Mouse (Mus musculus) midbrain, embryonic 11.5 days (tissue): ENCODE measurements at regions not wholly inside any gene's neighbourhood (a gene's known extent, or its start where the extent isn't known, plus 50 kb on each side); places are given as distances from the start of the nearest gene placed in this dataset.

Experiments
- ATAC-seq: fragments of 200-750 bp; cut with Nextera tagmentation; 2 replicates; pipeline ENCODE4 v1.8.0; 2017; ENCODE audit warnings: moderate TSS enrichment, moderate library complexity; ENCODE audit not compliant: low FRiP score
- DNase-seq: peaks from one replicate; pipeline ENCODE4 v3.0.0; 2015; ENCODE audit warnings: low spot score; ENCODE audit errors: missing footprints
- H3K27ac ChIP-seq: fragments of 300-500 bp; sonication (generic); 2 replicates; pipeline ENCODE4 v1.5.1; 2014; ENCODE audit warnings: low read depth, low read length
- H3K27me3 ChIP-seq: fragments of 300-500 bp; sonication (generic); 2 replicates; pipeline ENCODE4 v1.6.1; 2014; ENCODE audit warnings: mild to moderate bottlenecking, low read length, moderate library complexity, mixed read lengths; ENCODE audit not compliant: control insufficient read depth, insufficient read depth
- H3K36me3 ChIP-seq: fragments of 300-500 bp; sonication (generic); 2 replicates; pipeline ENCODE4 v1.6.1; 2014; ENCODE audit warnings: mild to moderate bottlenecking, low read length, moderate library complexity, mixed read lengths; ENCODE audit not compliant: control insufficient read depth, insufficient read depth
- H3K4me1 ChIP-seq: fragments of 300-500 bp; sonication (generic); 2 replicates; pipeline ENCODE4 v1.6.1; 2014; ENCODE audit warnings: low read length; ENCODE audit not compliant: control insufficient read depth, insufficient read depth
- H3K4me2 ChIP-seq: fragments of 300-500 bp; sonication (generic); 2 replicates; pipeline ENCODE4 v1.6.1; 2014; ENCODE audit warnings: mild to moderate bottlenecking, moderate library complexity
- H3K4me3 ChIP-seq: fragments of 300-500 bp; sonication (generic); 2 replicates; pipeline ENCODE4 v1.5.1; 2014; ENCODE audit warnings: low read depth, low read length
- H3K9ac ChIP-seq: fragments of 300-500 bp; sonication (generic); 2 replicates; pipeline ENCODE4 v1.6.1; 2014; ENCODE audit warnings: low read length
- H3K9me3 ChIP-seq: fragments of 300-500 bp; sonication (generic); 2 replicates; pipeline ENCODE4 v1.6.1; 2016; ENCODE audit warnings: low read length; ENCODE audit not compliant: control insufficient read depth
- WGBS: fragments of 180-500 bp; shearing (Covaris S2); extraction: QIAGEN DNeasy Blood & Tissue Kit; methylation state at CpG from one replicate; pipeline ENCODE4 v1.1.7; 2014; 5-methylcytosine and 5-hydroxymethylcytosine counted together

DNA sequence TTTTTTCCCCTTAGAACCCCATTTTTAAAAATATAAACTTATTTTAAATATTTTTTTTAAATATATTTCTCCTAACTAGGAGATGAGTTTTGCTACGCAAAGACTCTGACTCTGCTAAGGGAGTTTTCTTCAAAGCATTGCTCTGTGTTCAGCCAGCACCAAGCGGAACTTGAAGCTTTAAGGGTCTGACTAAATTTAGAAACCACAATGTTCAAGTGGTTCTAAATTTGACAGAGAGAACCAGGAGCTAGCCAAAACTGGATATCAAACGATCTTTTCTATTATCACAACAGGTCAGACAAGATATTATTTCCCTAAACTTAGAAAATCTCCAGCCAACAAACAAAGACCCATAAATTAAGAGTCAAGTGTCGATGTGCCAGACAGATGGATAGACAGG lies 344.2 kb downstream of the Ptprc start:
- no peaks in the 10 kb centered on the region for H3K36me3 ChIP-seq
- H3K9me3 ChIP-seq: no peaks in the 10 kb centered on the region
- H3K4me2 ChIP-seq: no peak overlapping the region
- H3K27me3 ChIP-seq: no peaks in the 10 kb centered on the region
- no peak overlapping the region for H3K27ac ChIP-seq
- no peak overlapping the region for H3K9ac ChIP-seq
- ATAC-seq (no peak), DNase-seq (no peak)
- no peaks in the 10 kb centered on the region for H3K4me1 ChIP-seq
- 81% methylated on average over 4 of the region's 4 CpGs for WGBS
- H3K4me3 ChIP-seq: no peak overlapping the region

- no peaks in the 10 kb centered on the region for H3K4me1 ChIP-seq
- H3K36me3 ChIP-seq: no peaks in the 10 kb centered on the region
- no peaks in the 10 kb centered on the region for H3K27me3 ChIP-seq
- DNase-seq (no peak), ATAC-seq (no peak)
- no peak overlapping the region for H3K27ac ChIP-seq
- H3K9ac ChIP-seq: no peak overlapping the region
- WGBS: 92% methylated on average over 4 of the region's 4 CpGs
- no peaks in the 10 kb centered on the region for H3K9me3 ChIP-seq
- H3K4me3 ChIP-seq: no peak overlapping the region
- no peak overlapping the region for H3K4me2 ChIP-seq
Measured at GRCm38 (mm10) chr1:137827379-137827778, 348.1 kb downstream of the Ptprc start.

DNA sequence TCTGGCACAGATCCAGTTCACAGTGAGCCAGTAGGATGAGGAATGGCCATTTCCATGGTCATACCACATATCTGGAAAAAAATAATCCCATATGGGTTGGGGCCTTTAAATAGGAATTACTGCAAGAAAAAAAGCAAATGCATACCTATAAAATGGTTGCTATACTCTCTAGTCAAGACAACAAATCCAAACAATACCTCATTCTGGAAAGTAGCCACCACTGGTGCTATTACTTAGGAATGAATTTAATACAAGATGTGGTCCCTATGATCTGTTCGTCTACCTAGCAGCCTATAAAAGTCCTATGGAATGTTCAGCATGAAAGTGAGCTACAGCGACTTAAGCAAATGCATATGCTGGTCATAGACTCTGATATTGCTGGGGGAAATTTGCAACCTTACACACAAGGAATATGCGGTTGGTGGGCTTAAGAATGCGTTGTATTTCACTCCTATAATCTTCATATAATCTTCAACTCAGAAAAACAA lies 360.1 kb downstream of the Ptprc start:
- no peaks in the 10 kb centered on the region for H3K36me3 ChIP-seq
- H3K4me3 ChIP-seq: no peak overlapping the region
- H3K27me3 ChIP-seq: no peaks in the 10 kb centered on the region
- no peaks in the 10 kb centered on the region for H3K9me3 ChIP-seq
- DNase-seq (no peak), ATAC-seq (no peak)
- H3K27ac ChIP-seq: no peak overlapping the region
- no peak overlapping the region for H3K4me2 ChIP-seq
- 86% methylated on average over 4 of the region's 4 CpGs for whole genome bisulfite sequencing
- H3K4me1 ChIP-seq: no peaks in the 10 kb centered on the region
- no peak overlapping the region for H3K9ac ChIP-seq

GRCm38 (mm10) chr1:137814556-137814955 lies 361.0 kb downstream of the Ptprc start:
- H3K36me3 ChIP-seq: no peaks in the 10 kb centered on the region
- H3K4me3 ChIP-seq: no peak overlapping the region
- H3K9me3 ChIP-seq: no peaks in the 10 kb centered on the region
- no peak overlapping the region for H3K9ac ChIP-seq
- H3K4me2 ChIP-seq: no peak overlapping the region
- no peak for DNase-seq
- H3K27me3 ChIP-seq: no peaks in the 10 kb centered on the region
- no peaks in the 10 kb centered on the region for H3K4me1 ChIP-seq
- no peak for ATAC-seq
- 95% methylated on average over 2 of the region's 2 CpGs for WGBS
- H3K27ac ChIP-seq: no peak overlapping the region

GRCm38 (mm10) chr1:137813716-137814115 lies 361.8 kb downstream of the Ptprc start:
- Histone ChIP-seq H3K9ac (no peak overlapping the region), H3K27me3 (no peaks in the 10 kb centered on the region), H3K36me3 (no peaks in the 10 kb centered on the region), H3K4me2 (no peak overlapping the region), H3K27ac (no peak overlapping the region), H3K9me3 (no peaks in the 10 kb centered on the region), H3K4me3 (no peak overlapping the region), H3K4me1 (no peaks in the 10 kb centered on the region)
- DNase-seq (no peak), ATAC-seq (no peak)
- WGBS: 70% methylated on average over 1 of the region's 1 CpGs

DNA sequence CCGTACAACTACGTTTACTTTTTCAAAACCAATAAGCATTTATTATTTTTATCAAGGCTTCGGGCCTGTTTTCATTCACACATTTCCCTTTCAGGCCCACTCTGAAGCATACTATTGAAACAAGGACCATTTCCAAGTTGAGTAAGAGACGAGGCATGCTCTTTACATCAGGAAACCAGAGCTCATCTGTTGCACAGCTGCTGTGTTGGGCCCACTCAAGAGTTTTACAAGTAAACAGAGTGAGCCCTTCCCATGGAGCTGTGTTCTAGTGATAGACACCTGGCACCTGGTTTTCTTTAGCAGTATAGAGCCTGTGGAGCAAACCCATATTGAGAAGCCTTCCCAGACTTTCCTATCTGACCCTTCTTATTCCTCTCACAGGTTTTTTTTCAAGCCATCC lies 363.5 kb downstream of the Ptprc start:
- 92% methylated on average over 4 of the region's 4 CpGs for WGBS
- no peak for DNase-seq
- H3K9ac ChIP-seq: no peak overlapping the region
- H3K9me3 ChIP-seq: no peaks in the 10 kb centered on the region
- no peaks in the 10 kb centered on the region for H3K4me1 ChIP-seq
- H3K27ac ChIP-seq: no peak overlapping the region
- H3K27me3 ChIP-seq: no peaks in the 10 kb centered on the region
- no peak overlapping the region for H3K4me3 ChIP-seq
- no peaks in the 10 kb centered on the region for H3K36me3 ChIP-seq
- no peak for ATAC-seq
- H3K4me2 ChIP-seq: no peak overlapping the region

GRCm38 (mm10) chr1:137806742-137807141 lies 368.8 kb downstream of the Ptprc start:
- ATAC-seq: no peak
- Histone ChIP-seq H3K4me1 (no peaks in the 10 kb centered on the region), H3K27me3 (no peaks in the 10 kb centered on the region), H3K9me3 (no peaks in the 10 kb centered on the region), H3K4me3 (no peak overlapping the region), H3K36me3 (no peaks in the 10 kb centered on the region), H3K9ac (no peak overlapping the region), H3K27ac (no peak overlapping the region), H3K4me2 (no peak overlapping the region)
- no peak for DNase-seq
- WGBS: 82% methylated on average over 8 of the region's 8 CpGs

- Histone ChIP-seq H3K27ac (no peak overlapping the region), H3K27me3 (no peaks in the 10 kb centered on the region), H3K4me2 (no peak overlapping the region), H3K4me1 (no peaks in the 10 kb centered on the region), H3K4me3 (no peak overlapping the region), H3K9me3 (no peaks in the 10 kb centered on the region), H3K9ac (no peak overlapping the region), H3K36me3 (no peaks in the 10 kb centered on the region)
- WGBS: 88% methylated on average over 8 of the region's 8 CpGs
- DNase-seq (no peak), ATAC-seq (no peak)
Measured at GRCm38 (mm10) chr1:137806252-137806651, 369.3 kb downstream of the Ptprc start.

- Histone ChIP-seq H3K4me1 (no peaks in the 10 kb centered on the region), H3K27me3 (no peaks in the 10 kb centered on the region), H3K9me3 (no peaks in the 10 kb centered on the region), H3K4me3 (no peak overlapping the region), H3K9ac (no peak overlapping the region), H3K36me3 (no peaks in the 10 kb centered on the region), H3K27ac (no peak overlapping the region), H3K4me2 (no peak overlapping the region)
- WGBS: 90% methylated on average over 4 of the region's 4 CpGs
- ATAC-seq (no peak), DNase-seq (no peak)
Measured at GRCm38 (mm10) chr1:137802119-137802518, 373.4 kb downstream of the Ptprc start.

DNA sequence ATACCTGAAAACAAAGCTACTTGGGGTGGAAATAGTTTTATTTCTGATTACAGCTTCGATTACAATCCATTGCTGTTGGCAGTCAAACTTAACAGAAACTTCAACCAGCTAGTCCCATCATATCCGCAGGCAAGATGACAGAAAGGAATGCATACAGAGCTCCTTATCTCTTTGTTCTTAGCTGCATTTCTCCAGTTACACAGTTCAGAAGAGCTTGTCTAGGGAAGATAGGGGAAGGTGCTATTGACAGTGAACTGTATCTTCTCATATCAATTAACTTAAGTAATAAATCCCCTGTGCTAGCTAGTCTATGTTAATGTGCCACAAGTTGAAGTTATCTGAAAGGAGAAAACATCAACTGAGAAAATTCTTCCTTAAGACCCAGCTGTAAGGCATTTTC lies 374.8 kb downstream of the Ptprc start:
- no peaks in the 10 kb centered on the region for H3K36me3 ChIP-seq
- H3K27ac ChIP-seq: no peak overlapping the region
- H3K4me3 ChIP-seq: no peak overlapping the region
- H3K27me3 ChIP-seq: no peaks in the 10 kb centered on the region
- 82% methylated on average over 2 of the region's 2 CpGs for WGBS
- H3K4me1 ChIP-seq: no peaks in the 10 kb centered on the region
- H3K9ac ChIP-seq: no peak overlapping the region
- DNase-seq: no peak
- no peaks in the 10 kb centered on the region for H3K9me3 ChIP-seq
- no peak overlapping the region for H3K4me2 ChIP-seq
- no peak for ATAC-seq
